Mouse (Mus musculus) liver, embryonic 11.5 days (tissue): ENCODE results near the gene Gstt2. TPM values are rescaled to one million over a fixed set of nuclear protein-coding genes. Genes with fewer than 3 reads are reported as not detected.

ENCODE experiments used
- ATAC-seq: fragments of 200-750 bp; cut with Nextera tagmentation; replicated peaks from 2 replicates; pipeline ENCODE4 v1.8.0; 2017; ENCODE audit warnings: moderate number of reproducible peaks, mild to moderate bottlenecking, moderate TSS enrichment, moderate library complexity; ENCODE audit not compliant: low FRiP score
- DNase-seq: peaks from one replicate; pipeline ENCODE4 v3.0.0-alpha.2; 2017; ENCODE audit warnings: low spot score
- H3K27ac ChIP-seq: fragments of 300-500 bp; sonication (generic); 2 replicates; pipeline ENCODE4 v1.5.1; 2014; ENCODE audit warnings: mild to moderate bottlenecking, low read depth, low read length, control low read depth
- H3K27me3 ChIP-seq: fragments of 300-500 bp; sonication (generic); replicated peaks from 2 replicates; pipeline ENCODE4 v1.6.1; 2014; ENCODE audit warnings: low read length, mixed read lengths; ENCODE audit not compliant: control insufficient read depth, insufficient read depth
- H3K36me3 ChIP-seq: fragments of 300-500 bp; sonication (generic); 2 replicates; pipeline ENCODE4 v1.6.1; 2014; ENCODE audit warnings: mild to moderate bottlenecking, low read length, moderate library complexity, mixed read lengths; ENCODE audit not compliant: control insufficient read depth, insufficient read depth
- H3K4me1 ChIP-seq: fragments of 300-500 bp; sonication (generic); replicated peaks from 2 replicates; pipeline ENCODE4 v1.6.1; 2014; ENCODE audit warnings: low read length, mixed read lengths; ENCODE audit not compliant: control insufficient read depth, insufficient read depth
- H3K4me2 ChIP-seq: fragments of 300-500 bp; sonication (generic); 2 replicates; pipeline ENCODE4 v1.6.1; 2014; ENCODE audit warnings: mild to moderate bottlenecking, control low read depth, moderate library complexity
- H3K4me3 ChIP-seq: fragments of 300-500 bp; sonication (generic); 2 replicates; pipeline ENCODE4 v1.5.1; 2014; ENCODE audit warnings: low read depth, low read length, control low read depth
- H3K9ac ChIP-seq: fragments of 300-500 bp; sonication (generic); 2 replicates; pipeline ENCODE4 v1.6.1; 2014; ENCODE audit warnings: low read depth, low read length, control low read depth
- H3K9me3 ChIP-seq: fragments of 300-500 bp; sonication (generic); 2 replicates; pipeline ENCODE4 v1.6.1; 2016; ENCODE audit warnings: low read length, inconsistent platforms, mixed read lengths; ENCODE audit not compliant: control insufficient read depth
- WGBS: fragments of 180-500 bp; shearing (Covaris S2); extraction: QIAGEN DNeasy Blood & Tissue Kit; methylation state at CpG from one replicate; pipeline ENCODE4 v1.1.7; 2014; 5-methylcytosine and 5-hydroxymethylcytosine counted together
- polyA plus RNA-seq: library from polyadenylated mRNA; unstranded; fragments of >200 nt; fragmentation: Nextera tagmentation; extraction: Ambion mirVana; gene quantifications from 2 replicates; pipeline ENCODE4 v1.2.1, GENCODE M21; 2014

The Gstt2 gene
- polyA plus RNA-seq, 1 experiment from 2014 or later, result 39.6 TPM

DNA sequence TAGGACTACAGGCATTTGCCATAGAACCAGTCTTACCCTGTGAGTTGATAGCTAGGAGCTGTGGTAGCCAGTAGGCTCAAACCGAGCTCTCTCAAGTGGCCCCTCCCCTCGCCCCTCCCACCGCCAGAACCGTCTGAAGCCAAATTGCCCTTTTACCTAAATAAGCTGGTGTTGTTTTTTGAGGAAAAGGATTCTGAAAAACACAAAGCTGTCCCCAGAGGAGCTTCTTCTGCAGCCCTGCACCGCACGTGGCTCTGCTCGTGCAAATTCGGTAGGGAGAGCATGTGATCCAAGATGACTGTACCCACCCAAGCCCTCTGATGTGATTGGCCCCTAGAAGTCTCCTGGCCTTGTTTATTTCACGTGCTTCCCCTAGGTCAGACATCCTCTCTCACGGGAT lies 1.9 kb downstream of the Gstt2 start:
- Histone ChIP-seq H3K4me2 (peak overlapping the region; percentile 94), H3K36me3 (no peaks in the 10 kb centered on the region), H3K27me3 (no peaks in the 10 kb centered on the region), H3K9me3 (no peaks in the 10 kb centered on the region), H3K4me3 (peak overlapping the region; percentile 52), H3K27ac (peak overlapping the region; percentile 77), H3K4me1 (peaks cover 31% of the 10 kb centered on the region), H3K9ac (peak overlapping the region; percentile 63)
- WGBS, result under 1% methylated on average over 10 of the region's 10 CpGs
- peak; percentile 67 for ATAC-seq
- peak; percentile 83 for DNase-seq

DNA sequence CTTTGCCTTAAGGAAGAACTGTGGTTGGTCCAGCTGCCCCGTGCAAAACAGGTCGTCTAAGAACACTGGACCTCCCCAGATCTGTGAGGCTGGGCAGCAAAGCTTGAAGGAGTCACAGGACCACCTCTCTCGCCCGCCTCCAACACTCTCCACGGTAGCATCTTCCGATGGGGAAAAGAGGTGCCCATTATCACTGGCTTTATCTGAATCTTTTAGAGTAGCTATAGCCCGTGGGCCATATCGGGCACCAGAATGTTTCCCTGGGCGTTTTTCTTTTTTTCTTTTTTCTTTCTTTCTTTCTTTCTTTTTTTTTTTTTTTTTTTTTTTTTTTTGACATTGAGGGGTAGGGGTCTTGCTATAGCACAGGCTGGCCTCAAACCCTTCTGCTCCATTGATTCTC lies 2.5 kb downstream of the Gstt2 start:
- Histone ChIP-seq H3K4me3 (peak overlapping the region; percentile 52), H3K4me1 (peaks cover 31% of the 10 kb centered on the region), H3K36me3 (no peaks in the 10 kb centered on the region), H3K27ac (peak overlapping the region; percentile 77; the same call in 1 of the 2 replicates), H3K9me3 (no peaks in the 10 kb centered on the region), H3K4me2 (peak overlapping the region; percentile 94), H3K27me3 (no peaks in the 10 kb centered on the region), H3K9ac (peak overlapping the region; percentile 63)
- WGBS, result 8% methylated on average over 9 of the region's 9 CpGs
- no peak for ATAC-seq
- no peak for DNase-seq

DNA sequence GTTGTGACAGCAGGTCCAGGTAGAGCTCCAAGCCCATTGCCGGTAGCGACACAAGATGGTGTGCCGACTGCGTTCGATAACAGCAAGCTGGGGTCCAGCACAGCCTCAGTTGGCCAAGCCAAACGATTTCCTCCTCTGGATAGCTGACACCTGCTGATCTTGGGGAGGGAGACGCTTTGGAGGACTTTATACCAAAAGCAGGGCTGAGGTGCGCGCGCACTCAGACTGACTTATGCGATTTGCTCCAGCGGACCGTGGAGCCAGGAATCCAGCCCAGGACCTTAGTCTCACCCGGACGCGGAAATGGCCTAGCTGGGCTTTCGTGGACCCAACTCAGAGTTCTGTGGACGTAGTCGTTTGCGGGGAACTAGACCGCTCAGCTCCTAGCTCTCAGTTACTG lies 3.0 kb downstream of the Gstt2 start:
- Histone ChIP-seq H3K4me2 (peak overlapping the region; percentile 94), H3K27me3 (no peaks in the 10 kb centered on the region), H3K27ac (peak overlapping the region; percentile 77), H3K9ac (peak overlapping the region; percentile 63), H3K4me1 (peaks cover 31% of the 10 kb centered on the region), H3K4me3 (peak overlapping the region; percentile 52), H3K36me3 (no peaks in the 10 kb centered on the region), H3K9me3 (no peaks in the 10 kb centered on the region)
- WGBS, result 1% methylated on average over 21 of the region's 21 CpGs
- peak; percentile 10; the same call in 1 of the 2 replicates for ATAC-seq
- peak; percentile 84 for DNase-seq

- Histone ChIP-seq H3K4me2 (peak overlapping the region; percentile 94), H3K4me3 (peak overlapping the region; percentile 52), H3K4me1 (peaks cover 31% of the 10 kb centered on the region), H3K27ac (peak overlapping the region; percentile 77; the same call in 1 of the 2 replicates), H3K9ac (peak overlapping the region; percentile 63), H3K9me3 (no peaks in the 10 kb centered on the region), H3K27me3 (no peaks in the 10 kb centered on the region), H3K36me3 (no peaks in the 10 kb centered on the region)
- 14% methylated on average over 21 of the region's 21 CpGs for WGBS
- ATAC-seq, result no peak
- no peak for DNase-seq
These were observed 3.7 kb downstream of the Gstt2 start for GRCm38 (mm10) chr10:75833456-75834080.

DNA sequence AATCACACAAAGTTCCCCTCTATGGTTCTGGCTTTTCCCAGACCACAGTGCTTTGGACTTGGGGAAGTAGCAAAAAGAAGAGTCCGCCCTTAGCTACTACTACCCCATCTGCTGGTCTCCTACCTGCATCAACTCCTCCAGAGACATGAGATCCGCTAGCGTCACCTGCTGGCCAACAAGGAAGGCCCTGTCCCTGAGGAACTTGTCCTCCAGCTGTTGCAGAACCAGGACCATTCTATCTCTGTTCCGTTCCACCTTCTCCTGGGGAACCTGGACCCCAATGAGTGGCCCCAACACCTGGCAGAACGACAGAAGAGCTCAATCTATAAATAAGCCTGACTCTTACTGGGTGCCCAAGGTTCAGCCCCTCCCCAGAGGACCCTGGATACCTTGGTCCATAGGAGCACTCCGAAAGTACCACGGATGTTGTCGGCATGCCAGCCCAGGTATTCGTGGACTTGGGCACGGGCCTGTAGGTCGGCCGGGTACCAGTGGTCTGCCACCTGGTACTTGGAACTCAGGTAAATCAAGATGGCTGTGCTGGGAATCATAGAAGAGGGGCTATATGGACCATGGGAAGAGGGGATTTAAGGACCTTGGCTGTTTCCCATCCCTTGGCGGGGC lies 4.8 kb downstream of the Gstt2 start:
- no peak overlapping the region for H3K27ac ChIP-seq
- 52% methylated on average over 13 of the region's 13 CpGs for WGBS
- peaks cover 22% of the 10 kb centered on the region for H3K4me1 ChIP-seq
- no peak overlapping the region for H3K4me2 ChIP-seq
- DNase-seq (peak; percentile 55), ATAC-seq (no peak)
- no peak overlapping the region for H3K9ac ChIP-seq
- H3K36me3 ChIP-seq, result no peaks in the 10 kb centered on the region
- no peaks in the 10 kb centered on the region for H3K27me3 ChIP-seq
- H3K4me3 ChIP-seq, result no peak overlapping the region
- H3K9me3 ChIP-seq, result no peaks in the 10 kb centered on the region

- Histone ChIP-seq H3K4me2 (no peak overlapping the region), H3K27ac (no peak overlapping the region), H3K4me3 (no peak overlapping the region), H3K36me3 (no peaks in the 10 kb centered on the region), H3K9ac (no peak overlapping the region), H3K4me1 (peaks cover 13% of the 10 kb centered on the region), H3K27me3 (no peaks in the 10 kb centered on the region), H3K9me3 (no peaks in the 10 kb centered on the region)
- WGBS, result 85% methylated on average over 2 of the region's 2 CpGs
- ATAC-seq (no peak), DNase-seq (no peak)
These were observed 7.0 kb downstream of the Gstt2 start for GRCm38 (mm10) chr10:75830275-75830670.

DNA sequence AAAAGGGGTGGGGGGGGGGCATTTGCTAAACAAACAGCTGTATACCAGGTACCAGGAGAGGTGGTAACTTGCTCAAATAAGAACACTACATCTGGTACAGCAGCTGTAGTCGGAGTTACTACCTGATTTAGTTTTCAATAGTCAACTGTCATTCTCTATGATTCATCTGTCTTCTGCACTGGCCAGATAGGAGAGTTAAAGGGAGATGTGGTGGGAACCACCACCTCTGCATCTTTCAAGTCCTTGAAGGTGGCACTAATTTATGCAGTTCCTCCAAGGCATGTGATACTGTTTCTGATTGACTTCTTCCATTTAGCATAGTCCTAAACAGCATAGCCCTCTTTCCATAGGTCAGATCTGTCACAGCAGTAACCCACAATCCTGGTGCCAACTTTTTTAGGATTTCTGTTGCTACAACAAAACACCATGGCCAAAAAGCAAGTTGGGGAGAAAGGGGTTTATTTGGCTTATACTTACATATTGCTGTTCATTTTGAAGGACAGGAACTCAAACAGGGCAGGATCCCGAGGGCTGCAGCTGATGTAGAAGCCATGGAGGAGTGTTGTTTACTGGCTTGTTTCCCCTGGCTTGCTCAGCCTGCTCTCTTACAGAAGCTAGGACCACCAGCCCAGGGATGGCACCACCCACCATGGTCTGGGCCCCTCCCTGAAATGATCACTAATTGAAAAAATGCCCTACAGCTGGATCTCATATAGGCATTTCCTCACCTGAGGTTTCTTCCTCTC lies 7.5 kb downstream of the Gstt2 start:
- no peaks in the 10 kb centered on the region for H3K9me3 ChIP-seq
- ATAC-seq, result no peak
- 57% methylated on average over 2 of the region's 2 CpGs for WGBS
- no peak for DNase-seq
- H3K9ac ChIP-seq, result no peak overlapping the region
- peaks cover 10% of the 10 kb centered on the region for H3K4me1 ChIP-seq
- H3K4me3 ChIP-seq, result no peak overlapping the region
- H3K4me2 ChIP-seq, result no peak overlapping the region
- H3K27me3 ChIP-seq, result no peaks in the 10 kb centered on the region
- no peaks in the 10 kb centered on the region for H3K36me3 ChIP-seq
- no peak overlapping the region for H3K27ac ChIP-seq

GRCm38 (mm10) chr10:75828500-75828931 lies 8.7 kb downstream of the Gstt2 start:
- no peak for ATAC-seq

More at GRCm38 (mm10) chr10:75828500-75828931, 8.7 kb downstream of the Gstt2 start:
- H3K4me1 ChIP-seq, result peaks cover 2% of the 10 kb centered on the region; the same call in 1 of the 2 replicates
- DNase-seq, result no peak
- H3K9ac ChIP-seq, result no peak overlapping the region
- no peak overlapping the region for H3K4me2 ChIP-seq
- H3K9me3 ChIP-seq, result no peaks in the 10 kb centered on the region
- H3K27ac ChIP-seq, result no peak overlapping the region
- no peak overlapping the region for H3K4me3 ChIP-seq
- no peaks in the 10 kb centered on the region for H3K27me3 ChIP-seq
- H3K36me3 ChIP-seq, result no peaks in the 10 kb centered on the region
